Mouse (Mus musculus): ENCODE results near the gene Numbl.
"Not testable (repeated sequence)": the region's sequence is repeated elsewhere in the genome, so short reads cannot be mapped to it uniquely, and the experiment has no call there.

Gene Numbl

GRCm38 (mm10) chr7:27258205-27258899 is at the start of gene Numbl:
Gene Numbl, plus strand, starts transcription at chr7:27258433.
- peak; percentile 89 to 91 for DNase-seq (ENCODE audit: low spot score in 2 of 2)

DNA sequence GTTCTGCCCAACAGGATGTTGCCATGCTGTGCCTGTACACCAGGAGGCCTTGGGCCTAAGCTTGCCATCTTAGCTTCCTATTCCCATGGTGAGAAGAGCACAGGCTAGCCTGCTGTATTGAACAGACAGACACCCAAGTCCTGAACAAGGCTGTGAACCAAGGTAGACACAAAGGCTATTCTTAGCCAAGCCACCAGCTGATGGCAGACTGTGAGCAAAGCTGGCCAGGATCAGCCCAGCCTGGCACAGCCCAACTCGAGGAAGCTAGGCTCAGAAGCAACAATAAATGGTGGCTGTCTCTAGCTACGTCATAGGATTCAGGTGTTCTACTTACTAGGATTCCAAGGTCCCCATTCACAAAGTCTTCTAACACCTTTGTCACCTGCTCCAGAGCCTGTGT is 45.6 kb upstream of the Numbl start:
- DNase-seq (ENCODE audit: low spot score in 2 of 2), result no peak

DNA sequence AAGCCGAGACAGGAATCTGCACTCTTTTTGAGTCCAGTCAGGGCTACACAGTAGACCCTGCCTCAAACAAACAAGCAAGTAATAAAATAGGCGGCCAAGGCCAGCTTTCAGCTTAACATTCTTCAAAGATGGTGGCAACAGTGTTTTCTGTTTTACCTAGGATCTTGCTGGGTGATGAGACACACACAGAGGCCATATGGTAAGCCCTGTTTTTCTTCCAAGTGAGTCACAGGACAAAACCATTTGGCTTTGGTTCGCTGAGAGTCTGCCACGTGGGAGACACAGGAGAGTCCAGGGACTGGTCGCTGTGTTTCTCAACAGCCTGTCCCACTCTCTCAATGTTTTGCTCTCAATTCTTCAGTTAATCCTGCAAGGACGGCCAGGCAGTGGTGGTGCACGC is 39.6 kb upstream of the Numbl start:
- no peak for DNase-seq (ENCODE audit: low spot score in 2 of 2)

DNA sequence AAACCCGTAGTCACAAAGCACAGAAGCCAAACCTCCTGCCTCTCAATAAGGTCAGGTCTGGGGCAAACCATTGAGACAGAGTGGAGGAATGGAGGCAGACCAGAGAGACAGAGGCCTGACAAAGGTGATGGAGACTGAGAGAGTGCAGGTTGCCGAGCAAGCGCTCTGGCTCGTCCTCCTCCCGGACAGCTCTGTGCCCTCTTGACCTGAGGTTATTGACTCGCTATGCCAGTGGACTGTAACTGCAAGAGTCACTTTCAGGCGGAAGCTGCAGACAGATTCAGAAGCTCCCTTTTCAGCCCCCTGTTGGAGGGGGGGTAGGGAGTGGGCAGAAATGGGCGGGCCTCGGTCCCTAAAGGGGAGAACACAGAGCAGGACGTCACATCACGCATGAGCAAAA is 38.3 kb upstream of the Numbl start:
- DNase-seq (ENCODE audit: low spot score in 2 of 2), result no peak

DNA sequence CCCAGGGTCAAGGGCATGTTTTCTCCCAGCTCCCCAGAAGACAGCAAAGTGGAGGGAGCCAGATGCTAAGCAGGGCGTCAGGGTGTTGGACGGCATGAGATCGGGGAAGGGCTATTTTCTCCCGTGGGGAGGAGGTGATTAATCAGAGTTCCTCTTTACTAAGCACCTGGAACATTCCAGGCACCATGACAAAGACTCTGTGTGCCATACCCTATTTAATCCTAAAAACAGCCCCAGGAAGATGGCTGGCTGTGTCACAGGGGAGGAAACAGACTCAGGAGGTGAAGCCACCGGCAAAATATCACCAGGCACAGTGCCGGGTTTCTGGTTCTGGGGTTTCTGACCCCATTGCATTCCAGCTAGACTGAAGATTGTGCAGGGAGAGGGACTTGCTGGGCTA is 36.3 kb upstream of the Numbl start:
- no peak for DNase-seq (ENCODE audit: low spot score in 2 of 2)

- no peak for DNase-seq (ENCODE audit: low spot score in 2 of 2)
These were observed 35.7 kb upstream of the Numbl start for GRCm38 (mm10) chr7:27222538-27222937.

GRCm38 (mm10) chr7:27224877-27225575 is 33.2 kb upstream of the Numbl start:
- no peak for DNase-seq (ENCODE audit: low spot score in 2 of 2)

- DNase-seq (ENCODE audit: low spot score in 2 of 2), result no peak
These were observed 31.0 kb upstream of the Numbl start for GRCm38 (mm10) chr7:27227276-27227675.

GRCm38 (mm10) chr7:27227676-27228075 is 30.6 kb upstream of the Numbl start:
- no peak for DNase-seq (ENCODE audit: low spot score in 2 of 2)

- peak; percentile 87 for DNase-seq (ENCODE audit: low spot score in 2 of 2)
These were observed 29.9 kb upstream of the Numbl start, which contains the start of gene Itpkc for GRCm38 (mm10) chr7:27228281-27228821. Gene Itpkc, minus strand, starts transcription at chr7:27228661.

DNA sequence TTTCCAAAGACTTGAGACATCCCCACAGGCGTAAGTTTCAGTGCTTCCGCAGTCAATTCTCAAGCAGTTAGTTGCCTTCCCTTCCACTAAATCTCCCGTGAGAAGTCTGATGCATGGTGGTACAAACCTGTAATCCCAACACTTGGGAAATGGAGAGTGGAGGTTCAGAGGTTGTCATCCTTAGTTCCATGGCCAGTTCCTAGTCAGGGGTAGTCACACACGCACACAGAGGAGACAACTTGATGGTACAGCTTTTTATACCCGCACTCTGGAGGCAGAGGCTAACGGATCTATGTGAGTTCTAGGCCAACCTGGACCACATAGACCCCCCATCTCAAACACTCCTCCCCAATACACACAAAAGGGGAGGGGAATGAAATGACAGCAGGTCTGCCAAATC is 29.4 kb upstream of the Numbl start:
- no peak for DNase-seq (ENCODE audit: low spot score in 2 of 2)

DNA sequence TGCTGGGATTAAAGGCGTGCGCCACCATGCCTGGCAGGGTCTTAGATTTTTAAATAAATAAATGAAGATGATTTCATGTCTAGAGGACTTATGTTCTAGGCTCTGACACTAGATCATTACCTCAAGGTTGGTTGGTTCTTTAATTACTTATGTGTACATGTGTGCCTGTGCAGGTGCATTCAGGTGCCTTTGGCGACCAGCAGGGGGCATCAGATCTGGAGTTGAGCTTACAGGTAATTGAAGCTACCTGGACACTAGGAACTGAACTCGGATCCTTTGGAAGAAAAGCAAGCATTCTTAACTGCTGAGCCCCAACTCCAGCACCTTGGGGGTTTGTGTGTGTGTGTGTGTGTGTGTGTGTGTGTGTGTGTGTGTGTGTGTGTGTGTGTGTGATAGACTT is 27.5 kb upstream of the Numbl start:
- DNase-seq (ENCODE audit: low spot score in 2 of 2), result no peak

DNA sequence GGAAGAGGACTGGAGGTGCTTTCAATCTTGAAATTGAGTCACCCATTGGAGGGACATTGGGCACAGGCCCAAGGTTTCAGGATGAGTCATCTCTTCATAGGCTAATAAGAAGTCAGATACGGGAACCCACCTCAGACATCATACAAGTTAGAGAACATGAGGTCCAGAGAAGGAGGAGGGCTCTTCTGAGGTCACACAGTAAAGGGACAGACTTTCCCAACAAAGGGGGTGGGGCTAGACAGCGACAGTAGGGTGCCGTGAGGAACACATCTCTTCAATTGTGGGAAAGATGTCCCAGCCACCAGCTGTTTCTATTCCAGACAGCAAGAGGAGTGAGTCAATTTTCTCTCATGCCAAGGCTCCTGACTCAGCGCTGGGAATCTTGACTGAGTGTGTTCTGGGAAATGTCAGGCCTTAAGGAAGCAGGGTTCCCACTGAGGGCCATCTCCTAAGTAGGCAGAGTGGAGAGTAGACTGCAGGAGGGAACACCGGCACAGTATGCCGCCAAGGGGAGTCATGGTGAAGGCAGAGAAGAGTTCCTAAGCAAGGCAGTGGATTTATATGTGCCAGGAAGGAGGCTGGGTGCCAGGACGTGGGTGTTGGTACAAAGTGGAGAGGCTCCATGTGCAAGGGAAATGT is 26.4 kb upstream of the Numbl start:
- no peak for DNase-seq (ENCODE audit: low spot score in 2 of 2)

DNA sequence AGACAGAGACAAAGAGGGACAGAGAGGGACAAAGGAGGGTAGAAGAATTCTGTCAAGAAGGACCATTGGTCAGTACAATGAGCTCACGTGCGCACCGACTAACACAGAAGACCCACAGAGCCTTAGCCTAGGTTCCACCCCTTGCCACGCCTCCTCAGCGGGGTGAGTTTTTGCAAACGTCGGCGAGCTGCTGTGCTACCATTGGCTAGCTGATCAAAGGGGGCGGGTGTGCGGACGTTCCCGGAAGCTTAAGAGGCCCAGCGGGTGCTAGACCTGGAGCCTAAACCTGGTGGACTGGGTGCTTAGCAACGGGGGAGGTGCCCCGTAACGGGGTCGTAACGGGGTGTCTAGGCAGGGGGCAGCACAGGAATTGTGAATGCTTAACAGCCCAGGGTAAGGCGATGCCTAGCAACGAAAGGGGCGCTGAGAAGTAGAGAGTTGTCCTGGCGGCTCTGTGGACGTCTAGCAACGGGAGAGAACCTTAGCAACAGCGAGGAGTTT is 25.4 kb upstream of the Numbl start, which contains the start of gene Coq8b:
Coq8b (plus strand) TSS at position 243 of the 501 bp plus-strand sequence.
- peak; percentile 91 to 94 for DNase-seq (ENCODE audit: low spot score in 2 of 2)

GRCm38 (mm10) chr7:27233300-27233699 is 24.9 kb upstream of the Numbl start:
- DNase-seq (ENCODE audit: low spot score in 2 of 2), result no peak

DNA sequence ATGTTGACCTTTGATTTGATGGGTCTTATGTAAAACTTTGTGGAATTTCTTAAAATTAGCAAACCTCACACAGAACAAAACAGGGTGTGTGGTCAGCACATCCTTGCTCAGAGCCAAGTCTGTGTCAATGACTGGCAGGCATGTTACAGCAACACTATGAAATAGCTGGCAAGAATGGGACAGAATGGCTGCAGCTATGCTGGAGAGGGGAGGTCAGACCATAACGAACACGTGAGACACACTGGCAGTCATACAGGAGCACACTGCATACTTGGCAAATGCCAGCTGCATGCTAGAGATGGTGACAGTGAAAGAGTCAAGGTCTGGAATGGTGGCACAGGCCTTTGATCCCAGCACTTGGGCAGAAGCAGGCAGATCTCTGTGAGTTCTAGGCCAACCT is 22.5 kb upstream of the Numbl start:
- DNase-seq (ENCODE audit: low spot score in 2 of 2), result no peak

GRCm38 (mm10) chr7:27237527-27237926 is 20.7 kb upstream of the Numbl start:
- DNase-seq (ENCODE audit: low spot score in 2 of 2), result no peak

DNA sequence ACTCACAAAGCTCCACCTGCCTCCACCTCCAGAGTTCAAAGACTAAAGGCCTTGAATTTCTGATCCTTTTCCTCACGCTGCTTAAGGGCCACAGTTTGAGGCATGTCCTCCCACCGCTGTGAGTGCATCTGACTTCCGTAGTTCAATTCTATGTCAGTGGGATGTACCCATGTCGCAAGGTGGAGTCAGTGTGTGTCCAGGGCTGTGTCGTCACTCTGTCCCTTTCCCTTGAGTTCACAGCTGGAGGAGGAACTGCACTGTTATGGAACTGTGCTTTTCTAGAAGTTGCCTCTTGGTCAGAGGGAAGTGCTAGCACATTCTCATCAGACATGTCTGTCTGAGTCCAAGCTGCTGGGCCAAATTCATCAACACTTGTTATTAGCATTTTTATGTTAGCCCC is 19.7 kb upstream of the Numbl start:
- DNase-seq (ENCODE audit: low spot score in 2 of 2), result no peak

DNA sequence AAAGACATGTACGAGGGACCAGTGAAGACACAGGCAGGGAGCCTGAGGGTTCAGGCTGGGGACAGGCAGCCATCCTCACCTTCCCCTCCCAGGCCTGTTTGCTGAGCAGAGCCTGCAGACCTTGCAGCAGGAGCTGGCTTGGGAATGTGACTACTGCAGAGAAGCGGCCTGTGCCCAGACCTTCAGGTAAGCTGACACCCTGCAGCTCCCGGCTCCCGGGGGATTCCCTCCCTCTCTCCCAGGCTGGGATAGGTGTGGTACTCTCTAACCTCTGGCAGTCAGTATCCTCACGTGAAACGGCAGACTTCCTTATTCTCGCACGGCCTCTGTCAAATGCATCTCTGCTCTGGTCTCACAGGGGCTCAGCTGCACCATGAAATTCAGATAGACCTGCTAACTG is 15.0 kb upstream of the Numbl start:
- DNase-seq (ENCODE audit: low spot score in 2 of 2), result no peak

DNA sequence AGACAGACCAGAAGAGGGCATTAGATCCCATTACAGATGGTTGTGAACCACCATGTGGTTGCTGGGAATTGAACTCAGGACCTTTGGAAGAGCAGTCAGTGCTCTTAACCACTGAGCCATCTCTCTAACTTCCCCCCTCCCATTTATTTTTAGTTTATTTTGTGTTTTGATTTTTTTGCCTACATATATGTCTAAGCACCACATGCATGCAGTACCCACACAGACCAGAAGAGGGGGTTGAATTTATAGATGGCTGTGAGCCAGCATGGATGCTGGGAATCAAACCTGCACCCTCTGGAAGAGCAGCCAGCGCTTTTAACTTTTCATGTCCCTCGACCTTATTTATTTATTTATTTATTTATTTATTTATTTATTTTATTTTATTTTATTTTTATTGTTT is 14.1 kb upstream of the Numbl start:
- not testable (repeated sequence) for DNase-seq (ENCODE audit: low spot score in 2 of 2)

DNA sequence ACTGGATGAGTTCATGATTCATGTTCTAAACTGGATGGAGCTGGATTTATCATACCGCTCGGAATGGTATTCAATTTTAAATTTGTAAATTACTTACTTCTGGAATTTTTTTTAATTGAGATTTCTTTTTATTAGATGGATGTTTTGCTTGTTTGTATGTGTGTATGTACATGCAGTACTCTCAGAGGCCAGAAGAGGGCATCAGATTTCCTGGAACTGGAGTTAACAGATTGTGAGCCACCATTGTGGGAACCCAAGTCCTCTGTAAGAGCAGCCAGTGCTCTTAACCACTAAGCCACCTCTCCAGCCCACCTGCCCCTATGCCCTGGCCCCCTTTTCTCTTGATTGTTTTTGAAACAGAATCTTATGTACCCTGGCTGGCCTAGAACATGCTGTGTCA is 9.1 kb upstream of the Numbl start:
- DNase-seq (ENCODE audit: low spot score in 2 of 2), result no peak

GRCm38 (mm10) chr7:27249928-27250327 is 8.3 kb upstream of the Numbl start:
- no peak for DNase-seq (ENCODE audit: low spot score in 2 of 2)

All from thymus, postnatal 10 days (tissue).